Mouse (Mus musculus) layer of hippocampus, adult 11-12 months (tissue): ENCODE measurements around the gene Prickle2.

ENCODE experiments used
- DNase-seq: peaks from one replicate; pipeline ENCODE4 v3.0.0; 2022; ENCODE audit warnings: low spot score

Gene Prickle2

GRCm38 (mm10) chr6:92518438-92518968 is 187.5 kb downstream of the Prickle2 start:
- DNase-seq = no peak

DNA sequence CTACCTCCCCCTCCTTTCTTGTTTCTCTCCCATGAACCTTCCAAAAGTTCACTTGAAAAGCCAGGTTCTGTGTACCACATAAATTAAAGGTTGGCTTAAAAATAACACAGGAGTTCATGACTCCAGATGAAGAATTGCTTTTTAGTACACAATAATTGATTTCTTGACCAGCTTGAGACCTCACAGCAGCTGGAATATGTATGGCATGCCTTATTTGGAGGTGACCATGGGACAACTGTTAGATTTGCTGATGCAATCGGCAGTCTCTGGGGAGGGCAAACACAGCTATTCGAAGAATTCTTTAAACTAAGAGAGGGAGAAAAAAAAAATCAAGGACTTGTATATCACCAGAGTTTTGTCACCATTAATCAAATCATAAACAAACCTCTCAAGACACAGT is 189.0 kb downstream of the Prickle2 start:
- DNase-seq = no peak

- no peak for DNase-seq
Measured at GRCm38 (mm10) chr6:92512001-92512400, 194.0 kb downstream of the Prickle2 start.

DNA sequence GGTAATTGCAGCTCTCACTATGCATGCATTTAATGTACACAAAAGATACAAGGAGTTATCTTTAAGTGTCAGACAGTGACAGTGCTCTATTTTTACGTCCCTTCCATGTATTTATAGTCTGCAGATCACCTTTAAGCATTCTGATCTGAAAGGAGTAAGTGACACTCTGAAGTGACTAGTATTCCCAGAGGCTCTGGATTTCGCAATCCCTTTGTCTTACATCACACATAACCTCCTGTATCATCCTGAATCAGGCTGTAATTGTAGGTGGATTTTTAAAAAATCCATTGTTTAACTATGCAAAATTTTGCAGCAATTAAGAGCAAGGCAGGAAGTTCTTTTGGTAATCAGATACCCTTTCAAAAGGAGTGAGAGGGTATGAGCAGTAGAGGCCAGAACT is 196.2 kb downstream of the Prickle2 start:
- DNase-seq = no peak

DNA sequence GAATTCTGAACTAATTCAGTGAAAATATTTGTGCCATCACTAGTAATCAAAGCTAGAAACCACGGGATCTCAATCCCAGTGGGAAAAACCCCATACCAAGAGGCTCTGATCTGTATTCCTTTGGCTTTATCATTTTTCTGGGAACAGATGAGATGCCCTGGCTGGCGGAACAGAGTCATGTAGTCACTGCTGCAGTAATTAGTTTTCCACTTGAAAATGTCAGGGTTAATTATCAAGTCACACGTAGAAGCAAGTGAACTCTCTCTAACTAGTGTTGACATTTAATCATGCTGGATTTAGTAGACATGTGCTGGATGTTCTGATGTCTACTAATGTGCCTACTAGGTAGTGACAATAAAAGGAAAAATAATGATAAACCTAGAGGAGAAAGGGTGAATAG is 199.7 kb downstream of the Prickle2 start:
- DNase-seq = no peak

- DNase-seq = no peak
Measured at GRCm38 (mm10) chr6:92499449-92499848, 206.5 kb downstream of the Prickle2 start.

GRCm38 (mm10) chr6:92498574-92498973 is 207.4 kb downstream of the Prickle2 start:
- no peak for DNase-seq

- DNase-seq = no peak
Measured at GRCm38 (mm10) chr6:92497279-92497678, 208.7 kb downstream of the Prickle2 start.

GRCm38 (mm10) chr6:92495500-92495899 is 210.5 kb downstream of the Prickle2 start:
- DNase-seq = no peak

DNA sequence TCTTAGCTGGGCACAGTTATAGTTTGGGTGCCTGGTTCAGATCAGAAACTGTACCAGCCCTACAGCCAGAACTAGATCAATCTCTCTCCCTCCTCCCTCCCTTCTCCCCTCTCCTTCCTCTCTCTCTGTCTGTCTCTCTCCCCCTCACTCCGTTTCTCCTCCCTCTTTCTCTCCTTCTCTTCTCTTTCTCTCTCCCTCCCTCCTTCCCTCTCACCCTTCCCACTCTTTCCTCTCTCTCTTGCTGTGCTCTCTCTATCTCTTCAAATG is 224.3 kb downstream of the Prickle2 start:
- DNase-seq = no peak

- DNase-seq = peak; percentile 78
Measured at GRCm38 (mm10) chr6:92480941-92481689, 224.8 kb downstream of the Prickle2 start.

DNA sequence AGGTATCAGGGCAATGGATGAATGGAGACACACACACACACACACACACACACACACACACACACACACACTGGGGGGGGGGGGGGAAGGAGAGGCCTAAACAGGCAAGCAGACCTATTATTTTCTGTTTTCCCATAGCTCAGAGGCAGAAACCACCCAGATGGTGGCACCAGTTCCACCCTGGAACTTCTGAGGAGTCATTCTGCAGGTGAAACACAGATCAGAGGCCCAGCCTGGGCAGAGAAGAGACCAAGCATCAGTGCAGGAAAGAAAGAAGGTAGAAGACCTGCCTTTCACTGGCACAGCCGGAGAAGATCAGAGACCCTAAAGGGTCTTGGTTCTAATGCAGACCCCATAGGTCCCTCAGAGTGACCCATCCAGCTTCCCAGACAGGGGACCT is 227.3 kb downstream of the Prickle2 start:
- DNase-seq = no peak

GRCm38 (mm10) chr6:92477621-92478020 is 228.3 kb downstream of the Prickle2 start:
- DNase-seq = no peak

- DNase-seq = no peak
Measured at GRCm38 (mm10) chr6:92469456-92469855, 236.5 kb downstream of the Prickle2 start.

DNA sequence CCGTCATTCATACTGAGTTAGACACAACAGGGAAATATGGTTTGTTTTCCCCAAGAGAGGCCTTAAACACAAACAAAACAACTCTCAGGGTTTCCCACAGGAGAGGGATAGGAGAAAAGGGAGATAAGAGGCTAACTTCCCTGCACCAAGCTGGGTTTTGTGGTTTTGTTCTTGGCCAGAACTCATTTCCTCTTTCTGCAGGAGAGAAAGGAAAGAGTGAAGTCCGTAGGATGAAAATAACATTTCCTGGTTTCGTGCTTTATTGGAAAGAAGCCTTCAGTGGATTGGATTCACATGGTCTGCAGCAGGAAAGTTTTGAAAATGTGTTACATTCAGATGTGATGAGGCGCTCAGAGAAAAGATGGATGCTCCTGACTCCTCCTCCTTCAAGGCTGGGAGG is 237.1 kb downstream of the Prickle2 start:
- DNase-seq = no peak

DNA sequence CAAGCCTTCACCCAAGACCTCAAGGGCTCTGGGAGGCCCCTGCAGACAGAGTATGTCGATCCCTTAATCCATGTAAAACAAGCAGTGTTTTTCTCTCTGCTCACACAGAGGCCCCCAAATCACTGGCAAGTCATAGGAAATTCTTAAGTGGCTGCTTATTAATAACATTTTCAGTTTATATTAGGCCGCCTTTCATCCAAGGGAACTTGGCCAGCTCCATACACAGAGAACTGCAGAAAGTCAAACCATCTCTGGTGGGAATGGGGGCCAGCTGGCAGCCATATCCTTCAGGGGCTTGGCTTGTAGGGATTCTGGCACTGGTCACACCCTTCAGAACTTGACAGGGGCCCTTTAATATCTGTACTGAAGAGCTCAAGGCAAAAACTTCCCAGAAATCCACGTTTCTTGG is 237.6 kb downstream of the Prickle2 start:
- DNase-seq = no peak

- DNase-seq = peak; percentile 74
Measured at GRCm38 (mm10) chr6:92467343-92467742, 238.6 kb downstream of the Prickle2 start.

GRCm38 (mm10) chr6:92465666-92466065 is 240.3 kb downstream of the Prickle2 start:
- DNase-seq = no peak

- no peak for DNase-seq
Measured at GRCm38 (mm10) chr6:92464781-92465337, 241.1 kb downstream of the Prickle2 start.

DNA sequence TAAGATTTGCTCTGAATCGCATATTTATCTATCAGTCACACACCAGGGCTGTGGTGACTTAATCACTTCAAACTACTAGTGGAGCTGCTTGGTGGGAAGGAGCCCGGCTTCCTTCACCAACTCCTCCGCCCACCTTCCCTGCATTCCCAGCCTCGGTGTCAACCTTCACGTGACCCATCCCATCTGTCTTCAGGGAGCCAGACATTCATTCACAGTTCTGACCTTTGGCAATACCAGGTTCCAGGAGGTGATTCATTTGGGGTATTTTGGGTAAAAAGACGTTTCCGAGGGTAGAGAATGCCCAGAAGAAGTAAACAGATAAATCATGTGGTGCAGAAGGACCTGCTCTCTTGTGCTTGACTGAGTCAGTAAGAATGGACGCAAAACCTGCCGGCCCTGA is 242.2 kb downstream of the Prickle2 start:
- no peak for DNase-seq

GRCm38 (mm10) chr6:92460750-92461149 is 245.2 kb downstream of the Prickle2 start:
- DNase-seq = no peak

- no peak for DNase-seq
Measured at GRCm38 (mm10) chr6:92458026-92458425, 247.9 kb downstream of the Prickle2 start.

DNA sequence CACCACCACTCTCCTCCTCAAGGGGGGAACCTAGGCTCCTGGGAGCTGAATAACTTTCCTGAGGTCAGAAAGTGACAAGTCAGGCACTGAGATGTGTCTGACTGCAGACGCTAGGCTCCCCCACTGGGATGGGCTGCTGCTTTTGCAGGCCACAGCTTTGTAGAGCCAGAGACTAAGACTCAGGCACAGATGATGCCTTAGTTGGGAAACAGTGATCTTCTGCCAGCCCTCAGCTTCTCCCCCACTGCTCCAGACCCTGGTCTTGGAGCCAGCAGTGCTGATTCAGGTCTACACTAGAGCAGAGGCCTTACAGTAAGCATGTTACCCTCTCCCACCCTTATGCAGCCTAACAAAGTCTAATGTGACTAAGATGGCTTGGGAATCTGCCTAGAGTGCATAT is 254.5 kb downstream of the Prickle2 start:
- DNase-seq = no peak

DNA sequence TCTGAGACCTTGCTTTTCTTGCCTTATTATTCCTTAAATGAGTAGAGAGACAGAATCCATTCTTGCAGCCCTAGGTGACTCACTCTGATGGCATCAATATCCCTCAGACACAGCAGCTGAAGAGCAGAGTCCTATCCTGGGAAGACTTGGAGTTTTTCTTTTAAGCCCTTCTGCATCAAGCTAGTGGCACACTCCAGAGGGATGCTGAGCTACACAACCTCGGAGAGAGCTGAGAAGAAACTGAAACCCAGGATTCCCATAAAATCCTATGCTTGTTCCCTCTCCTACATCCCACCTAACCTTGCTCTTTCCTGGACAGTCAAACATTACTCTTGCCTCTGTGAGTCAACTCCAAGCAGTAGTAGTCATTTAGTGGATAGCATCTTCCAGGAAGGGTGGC is 256.0 kb downstream of the Prickle2 start:
- DNase-seq = no peak
